Mouse (Mus musculus) urinary bladder, adult 2 months (tissue): ENCODE measurements around the gene Pex3. TPM values are rescaled to one million over a fixed set of nuclear protein-coding genes. Genes with fewer than 3 reads are reported as not detected.

Experiments used
- DNase-seq: peaks from one replicate; pipeline ENCODE4 v3.0.0; 2022; ENCODE audit warnings: low spot score
- polyA plus RNA-seq: library from polyadenylated mRNA; depleted of rRNA; stranded (reverse); fragments of >200 nt; gene quantifications from 2 replicates; pipeline ENCODE4 v1.2.3, GENCODE M21; 2012; rRNA removed

Gene Pex3
- 26.4 and 32.5 TPM in 2 replicates for polyA plus RNA-seq

- peak; percentile 91 for DNase-seq
Observed at GRCm38 (mm10) chr10:13552646-13553497, at the start of gene Pex3, which contains the start of gene Adat2. TSS of gene Pex3 (minus strand) at chr10:13553142. TSS of gene Adat2 (plus strand) at chr10:13552894.

- DNase-seq = no peak
Observed at GRCm38 (mm10) chr10:13600926-13601325, 48.0 kb upstream of the Pex3 start.

GRCm38 (mm10) chr10:13597491-13597890, 44.5 kb upstream of the Pex3 start:
- no peak for DNase-seq

- no peak for DNase-seq
Observed at GRCm38 (mm10) chr10:13596866-13597265, 43.9 kb upstream of the Pex3 start.

GRCm38 (mm10) chr10:13596073-13596472, 43.1 kb upstream of the Pex3 start:
- DNase-seq = no peak

DNA sequence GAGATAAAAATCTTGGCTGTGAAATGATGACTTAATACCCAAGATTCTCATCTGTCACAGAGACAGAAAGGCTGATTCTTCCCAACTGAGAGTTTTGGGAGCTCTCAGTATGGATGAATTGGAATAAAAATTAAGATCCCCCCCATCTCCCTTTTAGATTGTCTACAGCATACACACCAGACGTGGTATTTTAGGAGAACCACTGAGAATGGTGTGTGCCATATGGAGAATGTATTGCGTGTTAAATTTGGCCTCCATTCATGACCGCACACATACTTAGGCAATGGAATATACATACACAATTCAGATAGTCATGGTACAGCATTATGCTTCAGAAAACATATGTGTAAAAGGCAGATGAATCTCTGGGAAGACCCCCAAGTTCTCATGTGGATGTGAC, 40.6 kb upstream of the Pex3 start:
- no peak for DNase-seq

DNA sequence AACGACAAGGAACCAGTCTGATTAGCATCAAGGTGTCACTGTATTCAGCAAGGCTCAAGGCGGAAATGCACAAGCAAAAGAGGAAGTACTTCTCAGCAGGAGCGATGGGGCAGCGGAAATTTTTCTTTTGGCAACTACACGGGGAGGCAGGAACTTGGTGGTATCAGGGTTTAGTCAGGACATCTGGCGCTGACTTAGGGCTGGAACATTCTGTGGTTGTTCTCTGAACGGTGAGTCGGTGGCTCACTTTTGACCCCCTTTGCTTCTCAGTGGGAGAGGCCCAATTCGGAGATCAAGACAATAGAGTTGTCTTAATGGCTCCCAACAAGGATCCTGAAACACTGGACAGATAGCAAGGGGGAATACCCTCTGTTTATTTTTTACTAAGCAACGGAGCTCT, 39.3 kb upstream of the Pex3 start:
- no peak for DNase-seq

GRCm38 (mm10) chr10:13587914-13588313, 35.0 kb upstream of the Pex3 start:
- DNase-seq = no peak

DNA sequence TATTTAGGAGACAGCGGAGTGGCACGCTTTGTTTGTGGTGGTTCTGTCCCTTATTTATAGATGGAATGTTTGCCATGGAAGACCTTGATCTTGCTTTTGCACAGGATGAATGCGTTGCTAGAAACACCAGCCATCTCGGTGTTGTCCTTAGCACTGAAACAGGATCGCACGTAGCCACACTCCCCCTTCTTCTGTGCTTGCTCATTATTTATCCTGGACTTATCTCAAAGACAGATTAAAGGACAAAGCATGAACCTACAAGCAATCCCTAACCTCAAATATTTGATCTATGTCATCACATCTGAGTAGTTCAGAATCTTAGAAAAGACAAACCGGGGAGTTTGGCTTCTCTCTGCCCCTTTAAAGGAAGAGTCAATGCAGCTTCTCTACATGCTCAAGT, 24.2 kb upstream of the Pex3 start:
- DNase-seq = no peak

DNA sequence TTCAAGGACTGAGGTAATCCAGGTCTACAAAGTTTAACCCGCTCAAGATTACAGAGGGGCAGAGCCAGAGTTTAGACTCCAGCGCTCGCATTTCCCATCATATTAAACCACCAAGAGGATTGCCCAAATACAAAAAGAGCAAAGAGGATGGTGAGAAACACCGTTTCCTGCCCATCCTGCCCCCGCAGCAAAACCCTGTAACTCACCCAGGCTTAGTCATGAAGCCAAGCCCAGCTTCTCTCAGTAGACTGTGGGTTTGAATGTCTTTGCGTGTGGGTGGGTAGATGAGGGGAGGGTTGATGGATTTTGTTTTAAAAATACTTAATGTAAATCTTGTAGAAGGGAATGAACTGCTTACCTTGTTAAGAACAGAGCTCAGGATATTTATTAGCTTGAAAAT, 19.5 kb upstream of the Pex3 start:
- no peak for DNase-seq

- DNase-seq = no peak
Observed at GRCm38 (mm10) chr10:13572003-13572402, 19.1 kb upstream of the Pex3 start.

DNA sequence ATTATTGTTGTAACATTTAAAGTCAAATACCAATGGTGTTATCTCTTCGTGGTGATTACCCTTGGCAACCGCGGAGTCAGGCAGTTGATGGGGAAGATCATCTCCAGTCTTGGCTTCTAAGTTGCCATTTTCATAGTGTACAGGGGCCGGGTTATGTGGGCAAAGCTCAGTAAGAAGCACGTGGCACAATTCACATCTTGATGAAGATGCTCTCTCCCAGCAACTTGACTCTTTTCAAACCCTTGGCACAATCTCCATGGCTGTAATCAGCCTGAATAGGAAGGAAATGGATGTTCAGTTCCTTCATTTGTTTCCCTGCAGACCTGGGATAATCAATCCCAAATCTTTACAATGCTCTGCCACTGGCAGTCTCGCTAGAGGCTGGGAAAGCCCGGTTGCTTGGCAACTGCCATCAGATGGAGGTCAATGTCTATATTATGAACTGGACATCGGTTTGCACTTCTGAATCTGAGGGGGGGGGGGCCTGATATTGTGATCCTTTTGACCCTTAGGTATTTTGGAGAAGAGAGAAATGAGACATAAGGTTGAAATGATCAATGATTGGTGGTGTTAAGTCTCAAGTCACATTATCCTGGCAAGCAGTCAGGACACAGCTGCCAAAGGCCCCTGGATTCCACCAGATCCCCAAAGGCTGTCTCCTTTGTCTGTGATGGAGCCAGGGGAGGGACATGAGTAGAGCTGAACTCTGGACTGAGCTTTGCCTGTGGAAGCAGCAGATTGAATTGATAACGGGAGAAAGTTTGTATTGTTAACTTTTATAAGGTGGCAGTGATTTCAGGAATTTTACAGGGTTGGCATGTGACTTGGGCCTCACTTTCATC, 18.0 kb upstream of the Pex3 start:
- no peak for DNase-seq

DNA sequence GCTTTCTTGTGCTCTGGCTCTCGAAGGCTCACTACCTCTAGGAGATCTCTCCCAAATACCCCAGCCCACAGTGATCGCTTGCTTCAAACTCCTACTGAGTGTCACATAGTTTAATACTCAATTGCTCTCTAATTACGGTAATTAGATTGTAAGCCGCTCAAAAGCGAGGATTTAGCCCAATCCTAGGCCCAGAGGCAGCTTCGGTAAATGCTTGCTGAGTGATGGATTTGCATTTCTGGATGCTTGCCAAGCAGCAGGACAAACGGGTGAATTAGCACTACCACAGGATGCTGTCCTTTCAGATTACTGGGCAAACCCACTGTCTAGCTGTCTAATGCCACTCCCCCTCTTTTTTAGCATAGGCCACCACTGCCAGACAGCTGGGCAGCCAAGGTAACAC, 16.9 kb upstream of the Pex3 start:
- DNase-seq = no peak

DNA sequence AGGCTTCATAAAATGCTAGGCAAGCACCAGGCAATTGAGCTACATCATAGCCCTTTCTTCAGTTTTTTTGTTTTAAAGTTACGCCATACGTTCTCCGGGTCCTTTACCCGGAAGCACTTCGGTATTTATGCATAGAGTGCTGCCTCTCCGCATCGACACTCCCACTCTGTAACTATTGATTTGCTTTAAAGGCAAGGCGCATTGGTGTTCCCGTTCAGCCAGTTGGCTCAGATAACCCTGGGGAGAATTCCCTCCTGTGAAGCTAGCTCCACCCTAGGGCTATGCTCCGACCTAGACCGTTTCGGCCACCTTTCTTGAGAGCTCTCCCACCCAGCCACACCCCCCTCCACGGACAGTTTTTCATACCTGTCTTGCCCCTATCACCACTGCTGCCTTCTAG, 13.5 kb upstream of the Pex3 start:
- DNase-seq = no peak

DNA sequence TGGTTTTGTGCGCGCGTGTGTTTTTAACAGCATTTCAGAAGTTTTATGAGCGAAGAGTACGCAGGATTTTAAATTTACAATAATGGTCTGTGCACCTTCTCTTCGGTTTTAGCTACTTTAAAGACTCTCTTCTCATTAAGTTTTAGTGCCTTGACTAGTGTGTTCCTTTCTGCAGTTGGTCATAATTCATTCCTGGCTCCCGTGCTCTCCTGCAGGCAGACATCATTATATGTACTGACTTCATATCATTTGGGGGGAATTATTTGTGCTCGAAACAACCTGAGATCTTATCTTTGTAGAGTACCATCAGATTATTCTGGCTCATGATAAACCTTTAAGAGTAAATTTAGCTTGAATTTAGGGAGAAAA, 12.1 kb upstream of the Pex3 start:
- no peak for DNase-seq

DNA sequence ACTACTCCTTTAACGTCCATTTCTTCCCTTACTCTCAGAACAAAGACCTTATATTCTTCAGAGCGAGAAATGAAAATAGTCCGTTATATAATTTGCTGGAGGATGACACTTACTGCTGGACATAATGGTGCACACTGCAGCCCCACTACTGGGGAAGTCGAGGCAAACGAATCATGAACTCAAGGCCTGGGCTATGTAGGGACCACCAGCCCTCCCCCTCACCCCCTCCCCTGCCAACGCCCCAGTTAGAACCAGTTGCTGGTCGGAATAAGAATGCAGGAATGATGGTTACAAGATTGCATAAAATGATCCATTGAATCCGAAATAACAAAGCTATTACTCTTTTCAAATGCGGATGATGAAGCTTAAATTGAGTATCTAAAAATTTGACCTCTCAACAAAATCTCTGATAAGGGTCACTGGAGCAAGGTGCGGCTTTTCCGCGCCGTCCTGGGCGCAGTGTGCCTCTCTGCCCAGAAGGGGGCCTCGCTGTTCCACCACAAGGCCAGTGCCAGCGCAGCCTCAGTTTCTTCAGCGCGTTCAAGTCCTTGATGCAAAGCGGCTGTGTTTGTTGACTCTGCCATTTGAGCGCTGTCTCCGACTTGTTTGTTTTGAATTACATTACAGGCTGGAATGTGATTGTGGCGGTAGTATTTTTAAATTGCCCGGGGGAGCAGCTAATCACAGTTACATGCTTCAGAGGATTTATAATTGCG, 11.6 kb upstream of the Pex3 start:
- DNase-seq = peak; percentile 56

DNA sequence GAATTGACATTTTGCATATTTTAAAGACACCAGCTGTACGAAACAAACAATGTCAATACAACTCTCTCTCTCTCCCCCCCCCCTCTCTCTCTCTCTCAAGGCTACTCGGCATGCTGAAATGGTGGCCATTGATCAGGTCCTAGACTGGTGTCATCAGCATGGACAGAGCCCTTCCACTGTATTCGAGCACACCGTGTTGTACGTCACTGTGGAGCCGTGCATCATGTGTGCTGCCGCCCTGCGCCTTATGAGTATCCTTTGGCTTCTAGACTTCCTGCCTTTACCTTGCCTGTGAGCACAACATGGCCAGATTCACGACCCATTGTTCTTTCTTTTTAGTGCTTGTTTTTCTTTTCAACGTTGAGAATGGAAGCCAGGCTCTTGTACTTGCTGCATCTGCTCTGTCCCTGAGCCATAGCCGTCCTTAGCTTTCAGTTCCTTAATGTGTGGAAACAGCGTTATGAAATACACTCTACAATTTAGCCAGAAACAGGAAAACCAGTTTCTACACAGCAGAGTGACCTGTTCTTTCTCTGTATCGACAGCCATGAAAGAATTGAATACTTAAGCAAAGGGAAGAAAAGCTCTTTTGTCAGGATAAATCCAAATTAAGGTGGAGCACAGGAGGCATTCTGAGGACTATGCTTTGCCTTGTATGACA, 7.2 kb upstream of the Pex3 start:
- DNase-seq = no peak

- no peak for DNase-seq
Observed at GRCm38 (mm10) chr10:13554316-13554715, 1.4 kb upstream of the Pex3 start.

DNA sequence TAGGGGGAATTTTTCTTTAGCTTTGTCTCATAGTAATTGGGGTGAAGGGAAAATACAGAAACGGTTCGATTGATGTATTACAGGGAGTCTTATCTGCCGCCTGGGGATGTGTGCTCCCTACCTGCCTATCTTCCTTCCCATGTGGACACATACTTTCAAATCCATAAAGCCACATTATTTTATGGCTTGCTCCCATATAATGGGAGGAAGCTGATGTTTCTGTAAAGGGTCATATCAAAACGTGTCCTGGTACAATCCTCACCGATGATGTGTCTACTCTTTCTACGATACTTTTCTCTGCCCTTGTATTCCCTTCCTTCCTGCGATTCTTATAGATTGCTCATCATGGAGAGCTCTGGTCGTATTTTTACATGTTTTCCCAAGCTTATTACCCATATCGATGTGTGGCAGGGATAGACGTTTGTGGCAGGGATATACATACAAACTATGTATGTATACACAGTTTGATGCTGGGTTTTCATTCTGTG, 600 bp upstream of the Pex3 start:
- DNase-seq = no peak

- no peak for DNase-seq
Observed at GRCm38 (mm10) chr10:13541721-13542120, 11.2 kb downstream of the Pex3 start.

DNA sequence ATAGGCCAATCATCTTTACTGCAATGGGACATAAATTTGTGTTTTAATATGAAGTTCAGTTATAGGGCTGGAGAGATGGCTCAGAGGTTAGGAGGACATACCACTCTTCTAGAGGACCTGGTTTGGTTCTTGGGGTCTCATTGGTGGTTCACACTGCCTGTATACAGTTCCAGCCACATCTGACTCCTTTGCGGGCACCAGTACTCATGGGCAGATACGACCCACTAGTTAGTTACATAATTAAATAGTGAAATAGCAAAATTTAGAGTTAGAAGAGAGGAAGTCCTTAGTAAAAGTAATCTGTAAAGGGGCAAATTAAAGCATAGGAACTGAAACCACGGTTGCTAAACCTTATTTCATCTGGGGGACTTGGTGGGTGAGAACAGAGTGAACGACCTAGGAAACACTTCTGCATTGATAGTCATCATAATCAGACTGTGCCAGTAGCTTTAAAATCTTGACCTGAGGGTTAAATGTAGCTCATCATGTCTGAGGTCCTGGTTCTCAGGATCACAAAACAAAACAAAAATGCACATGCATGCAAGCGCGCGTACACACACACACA, 13.1 kb downstream of the Pex3 start:
- no peak for DNase-seq
